Mouse (Mus musculus) midbrain, postnatal 0 days (tissue): ENCODE measurements at regions not wholly inside any gene's neighbourhood (a gene's known extent, or its start where the extent isn't known, plus 50 kb on each side); places are given as distances from the start of the nearest gene placed in this dataset.
A peak's percentile ranks its signal among the peaks of the same experiment; 100 is the strongest.

Source experiments
- ATAC-seq: fragments of 200-750 bp; cut with Nextera tagmentation; 2 replicates; pipeline ENCODE4 v1.8.0; 2017; ENCODE audit warnings: moderate number of reproducible peaks, mild to moderate bottlenecking, moderate TSS enrichment, moderate library complexity; ENCODE audit not compliant: low FRiP score
- DNase-seq: peaks from one replicate; pipeline ENCODE4 v3.0.0-alpha.2; 2015; ENCODE audit warnings: low spot score
- H3K27ac ChIP-seq: fragments of 300-500 bp; sonication (generic); 2 replicates; pipeline ENCODE4 v1.5.1; 2014; ENCODE audit warnings: low read depth, mild to moderate bottlenecking, low read length, mixed read lengths
- H3K27me3 ChIP-seq: fragments of 300-500 bp; sonication (generic); 2 replicates; pipeline ENCODE4 v1.6.1; 2014; ENCODE audit warnings: low read length, control low read depth, mixed read lengths; ENCODE audit not compliant: insufficient read depth
- H3K36me3 ChIP-seq: fragments of 300-500 bp; sonication (generic); 2 replicates; pipeline ENCODE4 v1.6.1; 2014; ENCODE audit warnings: low read length, control low read depth, mixed read lengths; ENCODE audit not compliant: insufficient read depth
- H3K4me1 ChIP-seq: fragments of 300-500 bp; sonication (generic); 2 replicates; pipeline ENCODE4 v1.6.1; 2014; ENCODE audit warnings: mild to moderate bottlenecking, control low read depth, antibody characterized with exemption, low read length, mixed read lengths; ENCODE audit not compliant: insufficient read depth
- H3K4me2 ChIP-seq: fragments of 300-500 bp; sonication (generic); 2 replicates; pipeline ENCODE4 v1.6.1; 2014; ENCODE audit warnings: low read depth, mild to moderate bottlenecking, low read length, mixed read lengths; ENCODE audit not compliant: poor library complexity, severe bottlenecking
- H3K4me3 ChIP-seq: fragments of 300-500 bp; sonication (generic); 2 replicates; pipeline ENCODE4 v1.5.1; 2014; ENCODE audit warnings: low read depth, mild to moderate bottlenecking, low read length, moderate library complexity
- H3K9ac ChIP-seq: fragments of 300-500 bp; sonication (generic); replicated peaks from 2 replicates; pipeline ENCODE4 v1.6.1; 2014; ENCODE audit warnings: mild to moderate bottlenecking, low read length, moderate library complexity, mixed read lengths; ENCODE audit not compliant: poor library complexity, severe bottlenecking
- H3K9me3 ChIP-seq: fragments of 300-500 bp; sonication (generic); 2 replicates; pipeline ENCODE4 v1.6.1; 2016; ENCODE audit warnings: low read length, control low read depth
- CTCF ChIP-seq: IDR thresholded peaks from 2 replicates; pipeline ENCODE4 v1.5.1; 2016; ENCODE audit warnings: antibody characterized with exemption, mild to moderate bottlenecking
- WGBS: fragments of 180-500 bp; shearing (Covaris S2); extraction: QIAGEN DNeasy Blood & Tissue Kit; methylation state at CpG from one replicate; pipeline ENCODE4 v1.1.7; 2014; 5-methylcytosine and 5-hydroxymethylcytosine counted together

GRCm38 (mm10) chr13:6306989-6307917 is 240.7 kb upstream of the Pitrm1 start:
- no peak overlapping the region for H3K27ac ChIP-seq
- no peak for TF ChIP-seq CTCF
- no peak overlapping the region for H3K4me2 ChIP-seq
- DNase-seq (peak; percentile 62), ATAC-seq (peak; percentile 63)
- H3K4me1 ChIP-seq: no peaks in the 10 kb centered on the region
- H3K4me3 ChIP-seq: no peak overlapping the region
- no peaks in the 10 kb centered on the region for H3K36me3 ChIP-seq
- no peak overlapping the region for H3K9ac ChIP-seq
- no peaks in the 10 kb centered on the region for H3K27me3 ChIP-seq
- H3K9me3 ChIP-seq: no peaks in the 10 kb centered on the region
- WGBS: 40% methylated on average over 7 of the region's 7 CpGs

GRCm38 (mm10) chr13:6316201-6316600 is 231.7 kb upstream of the Pitrm1 start:
- no peak for ATAC-seq
- peak; percentile 29 for TF ChIP-seq CTCF
- H3K9me3 ChIP-seq: no peaks in the 10 kb centered on the region

GRCm38 (mm10) chr13:6323948-6324347 is 224.0 kb upstream of the Pitrm1 start:
- H3K27ac ChIP-seq: no peak overlapping the region
- H3K36me3 ChIP-seq: no peaks in the 10 kb centered on the region
- no peak overlapping the region for H3K4me2 ChIP-seq
- no peaks in the 10 kb centered on the region for H3K4me1 ChIP-seq
- H3K4me3 ChIP-seq: no peak overlapping the region
- TF ChIP-seq CTCF: no peak
- DNase-seq: no peak
- 85% methylated on average over 2 of the region's 2 CpGs for WGBS
- no peaks in the 10 kb centered on the region for H3K9me3 ChIP-seq
- H3K9ac ChIP-seq: no peak overlapping the region
- ATAC-seq: no peak
- no peaks in the 10 kb centered on the region for H3K27me3 ChIP-seq

More at GRCm38 (mm10) chr13:6316201-6316600, 231.7 kb upstream of the Pitrm1 start:
- H3K4me3 ChIP-seq: no peak overlapping the region
- no peaks in the 10 kb centered on the region for H3K27me3 ChIP-seq
- H3K9ac ChIP-seq: no peak overlapping the region
- no peak overlapping the region for H3K27ac ChIP-seq
- H3K4me2 ChIP-seq: no peak overlapping the region
- H3K36me3 ChIP-seq: no peaks in the 10 kb centered on the region
- no peaks in the 10 kb centered on the region for H3K4me1 ChIP-seq
- no peak for DNase-seq

GRCm38 (mm10) chr13:6330320-6330950 is 217.5 kb upstream of the Pitrm1 start:
- H3K9ac ChIP-seq: no peak overlapping the region
- H3K4me3 ChIP-seq: no peak overlapping the region
- no peak overlapping the region for H3K27ac ChIP-seq
- no peaks in the 10 kb centered on the region for H3K9me3 ChIP-seq
- H3K27me3 ChIP-seq: no peaks in the 10 kb centered on the region
- DNase-seq: peak; percentile 60
- H3K36me3 ChIP-seq: no peaks in the 10 kb centered on the region
- H3K4me1 ChIP-seq: no peaks in the 10 kb centered on the region
- peak; percentile 77 for ATAC-seq
- H3K4me2 ChIP-seq: no peak overlapping the region
- peak; percentile 11; the same call in 1 of the 2 replicates for TF ChIP-seq CTCF
- 93% methylated on average over 3 of the region's 3 CpGs for WGBS

GRCm38 (mm10) chr13:6340157-6340556 is 207.8 kb upstream of the Pitrm1 start:
- no peak for TF ChIP-seq CTCF
- Histone ChIP-seq H3K36me3 (no peaks in the 10 kb centered on the region), H3K4me1 (no peaks in the 10 kb centered on the region), H3K27me3 (no peaks in the 10 kb centered on the region), H3K9ac (no peak overlapping the region), H3K4me2 (no peak overlapping the region), H3K4me3 (no peak overlapping the region), H3K9me3 (no peaks in the 10 kb centered on the region), H3K27ac (no peak overlapping the region)
- 72% methylated on average over 7 of the region's 7 CpGs for WGBS
- ATAC-seq (peak; percentile 27; the same call in 1 of the 2 replicates), DNase-seq (peak; percentile 15)
